Mouse (Mus musculus) midbrain, embryonic 14.5 days (tissue): Measurements from ENCODE around the gene Cxcr5. TPM values are rescaled to one million over a fixed set of nuclear protein-coding genes. Genes with fewer than 3 reads are reported as not detected.

ENCODE experiments used
- ATAC-seq: fragments of 200-750 bp; cut with Nextera tagmentation; 2 replicates; pipeline ENCODE4 v1.8.0; 2017; ENCODE audit warnings: moderate number of reproducible peaks, moderate library complexity; ENCODE audit not compliant: low FRiP score, low TSS enrichment
- DNase-seq: peaks from one replicate; pipeline ENCODE4 v3.0.0-alpha.2; 2015
- H3K27ac ChIP-seq: fragments of 300-500 bp; sonication (generic); replicated peaks from 2 replicates; pipeline ENCODE4 v1.5.1; 2014; ENCODE audit warnings: mild to moderate bottlenecking, low read depth, low read length, moderate library complexity
- H3K27me3 ChIP-seq: fragments of 300-500 bp; sonication (generic); 2 replicates; pipeline ENCODE4 v1.6.1; 2014; ENCODE audit warnings: low read length, control low read depth, mixed read lengths; ENCODE audit not compliant: control insufficient read depth, insufficient read depth
- H3K36me3 ChIP-seq: fragments of 300-500 bp; sonication (generic); 2 replicates; pipeline ENCODE4 v1.6.1; 2014; ENCODE audit warnings: low read length, control low read depth; ENCODE audit not compliant: control insufficient read depth, insufficient read depth
- H3K4me1 ChIP-seq: fragments of 300-500 bp; sonication (generic); 2 replicates; pipeline ENCODE4 v1.6.1; 2014; ENCODE audit warnings: mild to moderate bottlenecking, antibody characterized with exemption, low read length, control low read depth; ENCODE audit not compliant: control insufficient read depth, insufficient read depth
- H3K4me2 ChIP-seq: fragments of 300-500 bp; sonication (generic); 2 replicates; pipeline ENCODE4 v1.6.1; 2014; ENCODE audit warnings: mild to moderate bottlenecking, low read length, moderate library complexity
- H3K4me3 ChIP-seq: fragments of 300-500 bp; sonication (generic); replicated peaks from 2 replicates; pipeline ENCODE4 v1.5.1; 2014; ENCODE audit warnings: low read depth, low read length
- H3K9ac ChIP-seq: fragments of 300-500 bp; sonication (generic); replicated peaks from 2 replicates; pipeline ENCODE4 v1.6.1; 2014; ENCODE audit warnings: mild to moderate bottlenecking, low read length, moderate library complexity
- H3K9me3 ChIP-seq: fragments of 300-500 bp; sonication (generic); 2 replicates; pipeline ENCODE4 v1.6.1; 2016; ENCODE audit warnings: low read length, control low read depth, mixed read lengths; ENCODE audit not compliant: control insufficient read depth
- WGBS: fragments of 180-500 bp; shearing (Covaris S2); extraction: QIAGEN DNeasy Blood & Tissue Kit; methylation state at CpG from one replicate; pipeline ENCODE4 v1.1.7; 2014; 5-methylcytosine and 5-hydroxymethylcytosine counted together
- polyA plus RNA-seq: library from polyadenylated mRNA; unstranded; fragments of >200 nt; fragmentation: Nextera tagmentation; extraction: Ambion mirVana; gene quantifications from 2 replicates; pipeline ENCODE4 v1.2.1, GENCODE M21; 2014

Gene Cxcr5
- 0.11 TPM in 1 of 2 replicates, not detected in the other for polyA plus RNA-seq

- H3K36me3 ChIP-seq, result no peaks in the 10 kb centered on the region
- H3K4me2 ChIP-seq, result no peak within 1 kb of the TSS
- peak; percentile 23 for DNase-seq
- no peak within 1 kb of the TSS for H3K9ac ChIP-seq
- no peak for ATAC-seq
- WGBS, result 59% methylated on average over 4 of the region's 4 CpGs
- H3K4me3 ChIP-seq, result no peak within 1 kb of the TSS
- H3K27me3 ChIP-seq, result no peaks in the 10 kb centered on the region
- H3K27ac ChIP-seq, result no peak within 1 kb of the TSS
- H3K9me3 ChIP-seq, result peaks cover 4% of the 10 kb centered on the region; the same call in 1 of the 2 replicates
- H3K4me1 ChIP-seq, result no peaks in the 10 kb centered on the region
Measured at GRCm38 (mm10) chr9:44561597-44561996, at the start of gene Cxcr5. Gene Cxcr5 (minus strand): TSS chr9:44561877.

GRCm38 (mm10) chr9:44610371-44610770, 48.7 kb upstream of the Cxcr5 start:
- ATAC-seq (no peak), DNase-seq (no peak)
- peaks cover 72% of the 10 kb centered on the region for H3K36me3 ChIP-seq
- H3K4me3 ChIP-seq, result no peak overlapping the region
- H3K27ac ChIP-seq, result no peak overlapping the region
- no peak overlapping the region for H3K9ac ChIP-seq
- no peak overlapping the region for H3K4me2 ChIP-seq
- peaks cover 29% of the 10 kb centered on the region for H3K4me1 ChIP-seq
- WGBS, result 98% methylated on average over 25 of the region's 25 CpGs
- H3K9me3 ChIP-seq, result no peaks in the 10 kb centered on the region
- no peaks in the 10 kb centered on the region for H3K27me3 ChIP-seq

GRCm38 (mm10) chr9:44607306-44607705, 45.6 kb upstream of the Cxcr5 start:
- DNase-seq, result no peak
- WGBS, result 53% methylated on average over 4 of the region's 4 CpGs
- Histone ChIP-seq H3K27ac (no peak overlapping the region), H3K27me3 (no peaks in the 10 kb centered on the region), H3K4me1 (peaks cover 36% of the 10 kb centered on the region), H3K36me3 (peaks cover 41% of the 10 kb centered on the region), H3K9me3 (no peaks in the 10 kb centered on the region), H3K4me3 (peak overlapping the region; percentile 99), H3K4me2 (peak overlapping the region; percentile 82), H3K9ac (peak overlapping the region; percentile 16; the same call in 1 of the 2 replicates)
- no peak for ATAC-seq

- H3K4me3 ChIP-seq, result peak overlapping the region; percentile 99
- WGBS, result 69% methylated on average over 4 of the region's 4 CpGs
- peaks cover 36% of the 10 kb centered on the region for H3K36me3 ChIP-seq
- no peaks in the 10 kb centered on the region for H3K27me3 ChIP-seq
- no peak for ATAC-seq
- no peak overlapping the region for H3K9ac ChIP-seq
- no peaks in the 10 kb centered on the region for H3K9me3 ChIP-seq
- H3K4me1 ChIP-seq, result peaks cover 36% of the 10 kb centered on the region
- H3K4me2 ChIP-seq, result peak overlapping the region; percentile 82
- no peak overlapping the region for H3K27ac ChIP-seq
- no peak for DNase-seq
Measured at GRCm38 (mm10) chr9:44606646-44607045, 45.0 kb upstream of the Cxcr5 start.

- Histone ChIP-seq H3K36me3 (peaks cover 32% of the 10 kb centered on the region), H3K4me1 (peaks cover 36% of the 10 kb centered on the region), H3K9ac (peak overlapping the region; percentile 100), H3K4me3 (peak overlapping the region; percentile 99), H3K4me2 (peak overlapping the region; percentile 82), H3K27me3 (no peaks in the 10 kb centered on the region), H3K9me3 (no peaks in the 10 kb centered on the region), H3K27ac (peak overlapping the region; percentile 100)
- under 1% methylated on average over 13 of the region's 13 CpGs for WGBS
- no peak for ATAC-seq
- DNase-seq, result peak; percentile 52
Measured at GRCm38 (mm10) chr9:44605616-44606165, 44.0 kb upstream of the Cxcr5 start.

GRCm38 (mm10) chr9:44604779-44605615, 43.3 kb upstream of the Cxcr5 start, which contains the start of gene Ddx6:
Gene Ddx6 (plus strand): TSS chr9:44604892.
- H3K4me1 ChIP-seq, result peaks cover 36% of the 10 kb centered on the region
- peaks cover 25% of the 10 kb centered on the region for H3K36me3 ChIP-seq
- H3K4me3 ChIP-seq, result peak within 1 kb of the TSS; percentile 99
- H3K27ac ChIP-seq, result peak within 1 kb of the TSS; percentile 100
- H3K9me3 ChIP-seq, result no peaks in the 10 kb centered on the region
- under 1% methylated on average over 60 of the region's 80 CpGs for WGBS
- H3K9ac ChIP-seq, result peak within 1 kb of the TSS; percentile 100
- ATAC-seq (peak; percentile 84), DNase-seq (peak; percentile 73)
- no peaks in the 10 kb centered on the region for H3K27me3 ChIP-seq
- peak within 1 kb of the TSS; percentile 82 for H3K4me2 ChIP-seq

- peaks cover 37% of the 10 kb centered on the region for H3K4me1 ChIP-seq
- peak overlapping the region; percentile 100 for H3K9ac ChIP-seq
- 0% methylated on average over 57 of the region's 65 CpGs for WGBS
- peak; percentile 81 for ATAC-seq
- peak overlapping the region; percentile 82 for H3K4me2 ChIP-seq
- H3K27me3 ChIP-seq, result no peaks in the 10 kb centered on the region
- no peaks in the 10 kb centered on the region for H3K9me3 ChIP-seq
- H3K4me3 ChIP-seq, result peak overlapping the region; percentile 99
- DNase-seq, result peak; percentile 90
- H3K36me3 ChIP-seq, result peaks cover 20% of the 10 kb centered on the region
- peak overlapping the region; percentile 100 for H3K27ac ChIP-seq
Measured at GRCm38 (mm10) chr9:44604290-44604778, 42.7 kb upstream of the Cxcr5 start.

- Histone ChIP-seq H3K36me3 (peaks cover 14% of the 10 kb centered on the region), H3K27ac (peak overlapping the region; percentile 100), H3K27me3 (no peaks in the 10 kb centered on the region), H3K9me3 (no peaks in the 10 kb centered on the region), H3K9ac (peak overlapping the region; percentile 100), H3K4me2 (peak overlapping the region; percentile 82), H3K4me1 (peaks cover 38% of the 10 kb centered on the region), H3K4me3 (peak overlapping the region; percentile 99)
- peak; percentile 67 for ATAC-seq
- DNase-seq, result peak; percentile 83
- WGBS, result under 1% methylated on average over 38 of the region's 38 CpGs
Measured at GRCm38 (mm10) chr9:44603454-44604289, 42.0 kb upstream of the Cxcr5 start.
